Mouse (Mus musculus): ENCODE results near the gene Dab1.

The Dab1 gene

GRCm38 (mm10) chr4:104538420-104538819, 919.3 kb downstream of the Dab1 start:
- DNase-seq: no peak

- no peak for DNase-seq
These were observed 919.9 kb downstream of the Dab1 start for GRCm38 (mm10) chr4:104539047-104539446.

GRCm38 (mm10) chr4:104547091-104547490, 927.9 kb downstream of the Dab1 start:
- DNase-seq: no peak

DNA sequence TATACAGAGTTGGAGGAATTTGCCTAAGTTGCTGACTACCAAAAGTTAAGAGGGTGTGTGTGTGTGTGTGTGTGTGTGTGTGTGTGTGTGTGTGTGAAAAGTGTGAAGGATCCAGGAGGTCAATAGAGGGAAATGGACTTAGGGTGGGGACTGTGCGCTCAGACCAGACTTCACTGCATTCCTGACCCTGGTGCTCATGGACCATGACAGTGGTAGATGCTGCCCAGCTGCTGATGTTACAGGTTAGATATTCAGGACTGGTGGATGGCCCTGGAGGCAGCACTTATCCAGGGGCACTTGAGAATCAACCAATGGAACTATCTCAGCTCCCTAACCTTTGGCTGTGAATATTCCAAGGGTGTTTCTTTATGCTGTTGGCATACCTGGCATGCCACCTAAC, 929.1 kb downstream of the Dab1 start:
- no peak for DNase-seq

DNA sequence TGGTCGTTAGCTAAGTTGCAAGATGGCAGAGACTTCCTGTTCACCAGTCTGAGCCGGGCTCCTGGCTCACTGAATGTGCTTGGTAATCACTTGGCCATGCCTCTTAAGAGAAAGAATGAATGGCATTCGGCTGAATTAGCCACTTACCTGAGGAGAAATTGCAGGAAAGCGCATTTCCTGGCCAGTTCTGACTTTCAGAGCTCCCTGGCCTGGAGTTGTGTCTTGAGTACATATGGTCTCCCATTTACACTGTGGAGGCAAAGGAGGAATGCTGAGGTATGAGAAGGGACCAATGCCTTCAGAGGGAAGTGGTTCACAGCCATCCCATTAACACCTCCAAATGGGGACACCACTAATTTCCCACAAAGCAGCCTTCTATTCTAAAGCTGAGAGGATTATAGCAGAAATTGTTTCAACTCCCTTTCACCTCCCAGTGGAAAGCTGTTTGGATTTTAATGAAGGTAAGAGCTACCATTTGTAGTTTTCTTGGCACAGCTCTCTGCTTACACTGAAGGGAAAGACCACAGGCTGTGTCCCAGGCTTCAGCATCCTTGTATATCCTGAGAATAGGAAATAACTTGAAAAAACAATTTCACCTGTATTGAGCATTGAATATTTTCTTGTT, 931.5 kb downstream of the Dab1 start:
- no peak for DNase-seq

GRCm38 (mm10) chr4:104551390-104552070, 932.4 kb downstream of the Dab1 start:
- DNase-seq: no peak

- no peak for DNase-seq
These were observed 936.2 kb downstream of the Dab1 start for GRCm38 (mm10) chr4:104555408-104555807.

GRCm38 (mm10) chr4:104563512-104563911, 944.4 kb downstream of the Dab1 start:
- no peak for DNase-seq

- no peak for DNase-seq
These were observed 951.4 kb downstream of the Dab1 start for GRCm38 (mm10) chr4:104570523-104570922.

DNA sequence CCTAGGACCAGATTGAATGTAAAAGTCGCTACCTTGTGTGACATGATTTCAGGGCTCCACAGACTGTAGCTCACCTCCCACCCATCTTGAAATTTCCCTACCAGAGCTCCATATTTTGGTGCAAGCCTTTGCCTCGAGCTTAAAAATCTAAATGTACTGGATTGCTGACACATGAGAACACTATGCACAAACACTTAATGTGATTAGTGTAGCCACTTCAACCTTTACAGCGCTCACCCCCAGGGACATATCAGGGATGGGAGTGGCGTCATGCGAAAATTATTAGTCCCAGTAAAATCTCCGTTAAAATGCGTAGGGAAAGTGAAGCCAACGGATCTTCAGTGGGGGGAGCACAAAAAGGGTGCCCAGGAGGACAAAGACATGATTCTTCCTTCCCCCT, 953.3 kb downstream of the Dab1 start:
- DNase-seq: no peak

GRCm38 (mm10) chr4:104573419-104573818, 954.3 kb downstream of the Dab1 start:
- DNase-seq: no peak

DNA sequence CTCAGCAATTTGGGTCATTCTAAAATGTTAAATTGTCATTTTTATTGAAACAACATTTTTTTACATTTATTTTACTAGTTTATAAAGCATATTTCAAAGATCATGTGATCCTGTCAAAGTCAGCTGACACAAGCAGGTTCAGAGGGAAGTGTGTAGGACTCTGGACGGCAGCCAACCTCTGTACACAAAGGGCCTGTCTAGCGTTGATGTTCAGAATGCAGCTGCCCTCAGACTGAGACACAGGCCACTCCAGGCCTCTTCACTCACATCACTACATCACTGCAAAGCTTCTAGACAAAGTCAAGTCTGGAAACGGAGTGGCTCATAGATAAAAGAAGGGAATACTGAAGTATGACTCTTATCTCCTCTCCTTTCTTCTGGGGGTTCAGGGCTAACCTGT, 959.2 kb downstream of the Dab1 start:
- DNase-seq: peak; percentile 22 to 33

DNA sequence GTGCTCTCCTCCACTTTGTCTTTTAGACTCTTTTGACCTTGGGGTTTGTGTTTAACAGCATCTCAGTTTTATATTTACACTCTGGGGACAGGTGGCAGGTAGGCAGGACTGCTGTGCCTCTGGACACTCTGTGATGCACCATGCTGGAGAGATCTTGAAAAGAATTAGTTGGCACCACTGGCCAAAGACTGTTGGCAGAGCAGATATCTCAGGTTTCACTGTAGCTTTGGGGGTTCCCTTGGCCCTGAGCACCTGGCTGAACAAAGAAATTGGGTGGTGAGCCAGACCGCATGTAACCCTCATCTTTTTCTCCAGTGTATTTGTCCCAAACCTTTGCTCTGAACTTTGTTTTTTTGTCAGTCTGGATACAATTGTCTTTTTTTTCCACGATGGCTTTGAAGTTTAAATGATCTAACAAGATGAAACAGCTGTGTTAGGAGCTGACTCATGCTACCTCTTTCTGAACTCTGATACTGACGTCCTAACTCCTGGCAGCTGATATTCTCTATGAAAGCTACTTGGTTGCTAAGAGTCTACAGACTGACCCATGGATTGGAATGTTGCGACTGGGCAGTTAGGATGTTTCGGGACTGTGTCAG, 960.9 kb downstream of the Dab1 start:
- peak in 1 of 2 experiments; percentile 27 for DNase-seq

- DNase-seq: no peak
These were observed 963.6 kb downstream of the Dab1 start for GRCm38 (mm10) chr4:104582726-104583125.

- DNase-seq: no peak
These were observed 968.7 kb downstream of the Dab1 start for GRCm38 (mm10) chr4:104587826-104588225.

DNA sequence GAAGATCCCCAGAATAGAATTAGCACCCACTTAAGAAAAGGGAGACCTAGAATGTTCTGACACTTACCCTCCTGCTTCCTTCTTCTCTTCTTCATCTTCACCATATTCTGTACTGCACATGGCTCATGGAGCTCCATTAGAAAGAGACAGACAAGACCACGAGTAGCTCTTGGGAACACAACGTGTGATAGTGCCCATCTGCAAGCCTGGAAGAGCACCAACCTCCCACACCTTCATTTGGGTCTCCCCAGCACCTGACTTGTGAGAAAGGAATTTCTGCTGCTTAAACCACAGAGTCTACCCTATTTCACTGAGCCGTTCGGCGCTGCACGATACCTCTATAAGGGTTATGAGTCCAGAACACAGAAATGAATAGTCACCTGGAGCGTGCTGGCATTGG, 977.8 kb downstream of the Dab1 start:
- no peak for DNase-seq

- peak in 1 of 2 experiments; percentile 21 for DNase-seq
These were observed 978.6 kb downstream of the Dab1 start for GRCm38 (mm10) chr4:104597490-104598465.

- DNase-seq: no peak
These were observed 983.6 kb downstream of the Dab1 start for GRCm38 (mm10) chr4:104602804-104603203.

GRCm38 (mm10) chr4:104604298-104604697, 985.1 kb downstream of the Dab1 start:
- no peak for DNase-seq

DNA sequence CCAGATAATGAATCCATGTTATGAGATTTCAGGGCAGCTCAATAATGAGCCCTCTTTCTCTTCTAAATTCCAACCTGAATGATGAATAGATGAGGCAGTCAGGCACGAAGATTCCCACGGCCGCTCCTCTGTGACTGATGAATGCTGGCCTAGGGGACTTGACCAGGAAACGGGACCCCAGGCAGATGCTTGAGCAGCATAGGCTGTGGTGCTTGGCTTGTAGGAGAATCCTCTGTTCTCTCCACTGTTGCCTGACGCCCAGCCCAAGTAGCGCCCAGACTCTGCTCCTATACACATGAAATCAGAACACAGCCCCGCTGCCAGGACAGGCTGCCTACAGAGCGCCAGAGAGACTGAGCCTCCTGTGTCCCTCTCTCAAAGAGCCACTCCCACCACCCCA, 987.7 kb downstream of the Dab1 start:
- DNase-seq: no peak

DNA sequence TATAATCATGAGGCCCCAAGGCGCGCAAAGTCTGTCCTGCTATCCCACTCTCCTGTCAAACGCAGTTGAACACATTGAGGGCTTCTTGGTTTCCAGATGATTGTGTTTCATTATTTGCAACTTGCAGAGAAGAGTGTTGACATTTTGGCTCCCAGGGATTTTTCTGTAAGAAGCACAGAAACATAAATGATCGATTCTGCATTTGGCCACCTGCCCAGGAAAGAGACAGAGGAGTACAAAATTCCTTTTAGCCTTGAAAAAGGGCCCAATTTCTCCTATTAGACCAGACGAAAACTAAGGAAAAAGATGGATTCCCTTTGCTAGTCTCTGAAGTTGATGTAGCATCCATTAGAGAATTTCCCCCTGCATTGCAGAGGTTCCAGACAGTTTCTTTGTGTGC, 988.5 kb downstream of the Dab1 start:
- peak in 1 of 2 experiments; percentile 26 for DNase-seq

DNA sequence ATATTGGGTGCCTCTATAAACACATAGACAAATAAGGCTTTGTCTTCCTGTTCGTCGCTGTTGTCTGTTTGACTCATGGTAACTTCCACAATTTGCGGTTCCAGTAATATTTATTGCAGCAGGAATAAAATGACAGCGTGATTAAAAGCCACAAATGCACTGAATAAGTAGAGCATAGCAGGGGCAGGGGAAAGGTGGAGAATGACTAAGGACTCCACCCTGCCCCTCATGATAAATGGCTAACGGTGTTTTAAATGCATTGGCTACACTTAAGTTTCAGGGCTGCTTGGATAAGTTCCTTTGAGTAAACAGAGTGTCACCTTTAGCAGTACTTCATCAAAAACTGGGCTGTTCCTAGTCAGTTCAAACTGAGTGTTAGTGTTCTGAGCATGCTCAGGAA, 1000.3 kb downstream of the Dab1 start:
- no peak for DNase-seq

GRCm38 (mm10) chr4:104625316-104625715, 1006.2 kb downstream of the Dab1 start:
- no peak for DNase-seq
